Mouse (Mus musculus): ENCODE data around the gene Smurf1. TPM values are rescaled to one million over a fixed set of nuclear protein-coding genes. Genes with fewer than 3 reads are reported as not detected.
A peak's percentile ranks its signal among the peaks of the same experiment; 100 is the strongest.

The Smurf1 gene
- total and polyA plus RNA-seq, 3 experiments, result 3.1 to 7.2 (median 4.3) TPM

- dilution Hi-C loops (cut with MboI; ENCODE audit: extremely low pct_ligation_motif_present, extremely low pct_unique_long_range_greater_than_20kb, low sequenced_read_pairs), result no loop called here
- H3K27ac ChIP-seq (ENCODE audit: insufficient read depth, low read depth), result no peak overlapping the region
- in situ Hi-C loops (cut with MboI; ENCODE audit: low pct_ligation_motif_present, low pct_unique_long_range_greater_than_20kb, low sequenced_read_pairs), result no loop called here
- H3K27me3 ChIP-seq (replicated peaks), result no peaks in the 10 kb centered on the region
- peaks cover 17 to 80% of the 10 kb centered on the region in 2 experiments for H3K36me3 ChIP-seq (replicated peaks in 1 of 2; ENCODE audit: control insufficient read depth in 1 of 2, insufficient read depth in 1 of 2, low read length in 1 of 2)
- TF ChIP-seq TBP (conservative IDR thresholded peaks at IDR 0.05; ENCODE audit: low read depth, low read length), result no peak
- no peak for TF ChIP-seq SMC3 (IDR thresholded peaks at IDR 0.05; ENCODE audit: low read depth, low read length)
- TF ChIP-seq ZC3H11A (IDR thresholded peaks at IDR 0.05; ENCODE audit: low read depth, low read length), result no peak
- no peak for TF ChIP-seq RAD21 (IDR thresholded peaks at IDR 0.05; ENCODE audit: low read depth, low read length)
- TF ChIP-seq E2F4 (IDR thresholded peaks at IDR 0.05; ENCODE audit: insufficient replicate concordance, low read depth, low read length), result no peak
- TF ChIP-seq GABPA (IDR thresholded peaks at IDR 0.05; ENCODE audit: insufficient replicate concordance, low read depth, low read length), result no peak
- no peak for TF ChIP-seq ZKSCAN1 (IDR thresholded peaks at IDR 0.05; ENCODE audit: borderline replicate concordance, low read depth, low read length)
- no peak for TF ChIP-seq RCOR1 (conservative IDR thresholded peaks at IDR 0.05; ENCODE audit: low read depth, low read length)
- no peak for TF ChIP-seq JUND (conservative IDR thresholded peaks at IDR 0.05; ENCODE audit: low read depth, low read length)
- no peak for TF ChIP-seq MEF2A (IDR thresholded peaks at IDR 0.05; ENCODE audit: borderline replicate concordance, low read depth, low read length)
- no peak for TF ChIP-seq ETS1 (conservative IDR thresholded peaks at IDR 0.05; ENCODE audit: low read depth, low read length)
- no peaks in the 10 kb centered on the region for H3K79me2 ChIP-seq (replicated peaks; ENCODE audit: control insufficient read depth, extremely low read depth, insufficient read depth, poor library complexity, severe bottlenecking)
- no peaks in the 10 kb centered on the region for H3K9me3 ChIP-seq (replicated peaks; ENCODE audit: low read length)
- H3K4me2 ChIP-seq (ENCODE audit: insufficient read depth, low read depth, poor library complexity, severe bottlenecking), result no peak overlapping the region
- DNase-seq (ENCODE audit: extremely low read depth), result no peak
- no peak overlapping the region for H3K9ac ChIP-seq (ENCODE audit: insufficient read depth, low read depth)
- no peaks in the 10 kb centered on the region for H3K4me1 ChIP-seq (ENCODE audit: control insufficient read depth in 1 of 2, insufficient read depth in 2 of 2)
- no peak overlapping the region for H3K4me3 ChIP-seq (replicated peaks in 1 of 3; ENCODE audit: low read depth in 2 of 3, low read length in 2 of 3, poor library complexity in 1 of 3)
These were observed 79.5 kb downstream of the Smurf1 start for GRCm38 (mm10) chr5:144885968-144886650.

GRCm38 (mm10) chr5:144884629-144885217 lies 80.9 kb downstream of the Smurf1 start:
- no peaks in the 10 kb centered on the region for H3K4me1 ChIP-seq (ENCODE audit: control insufficient read depth in 1 of 2, insufficient read depth in 2 of 2)
- in situ Hi-C loops (cut with MboI; ENCODE audit: low pct_ligation_motif_present, low pct_unique_long_range_greater_than_20kb, low sequenced_read_pairs) (no loop called here), dilution Hi-C loops (cut with MboI; ENCODE audit: extremely low pct_ligation_motif_present, extremely low pct_unique_long_range_greater_than_20kb, low sequenced_read_pairs) (no loop called here)
- no peak overlapping the region for H3K4me2 ChIP-seq (ENCODE audit: insufficient read depth, low read depth, poor library complexity, severe bottlenecking)
- no peaks in the 10 kb centered on the region for H3K79me2 ChIP-seq (replicated peaks; ENCODE audit: control insufficient read depth, extremely low read depth, insufficient read depth, poor library complexity, severe bottlenecking)
- TF ChIP-seq RAD21 (IDR thresholded peaks at IDR 0.05; ENCODE audit: low read depth, low read length) (peak; percentile 18), CTCF (conservative IDR thresholded peaks at IDR 0.05 in 1 of 2, IDR thresholded peaks at IDR 0.05 in 1 of 2; ENCODE audit: low read depth in 2 of 2, low read length in 2 of 2) (peak in 1 of 2 experiments; percentile 37; a peak in 2 of 4 replicates), SMC3 (IDR thresholded peaks at IDR 0.05; ENCODE audit: low read depth, low read length) (peak; percentile 5; the same call in 1 of the 2 replicates), SIN3A (IDR thresholded peaks at IDR 0.05; ENCODE audit: low read length) (no peak)
- peaks cover 22 to 89% of the 10 kb centered on the region in 2 experiments for H3K36me3 ChIP-seq (replicated peaks in 1 of 2; ENCODE audit: control insufficient read depth in 1 of 2, insufficient read depth in 1 of 2, low read length in 1 of 2)
- no peak overlapping the region for H3K9ac ChIP-seq (ENCODE audit: insufficient read depth, low read depth)
- no peaks in the 10 kb centered on the region for H3K27me3 ChIP-seq (replicated peaks)
- DNase-seq (ENCODE audit: extremely low read depth), result no peak
- no peak overlapping the region for H3K4me3 ChIP-seq (replicated peaks in 1 of 3; ENCODE audit: low read depth in 2 of 3, low read length in 2 of 3, poor library complexity in 1 of 3)
- H3K9me3 ChIP-seq (replicated peaks; ENCODE audit: low read length), result no peaks in the 10 kb centered on the region
- H3K27ac ChIP-seq (ENCODE audit: insufficient read depth, low read depth), result no peak overlapping the region

Measured in CH12.LX (cell line).